Mouse (Mus musculus) intestine, embryonic 14.5 days (tissue): ENCODE data around the gene Ssh2. TPM values are rescaled to one million over a fixed set of nuclear protein-coding genes. Genes with fewer than 3 reads are reported as not detected.
"Not testable (repeated sequence)": the region's sequence is repeated elsewhere in the genome, so short reads cannot be mapped to it uniquely, and the experiment has no call there.

Source experiments
- ATAC-seq: fragments of 200-750 bp; cut with Nextera tagmentation; replicated peaks from 2 replicates; pipeline ENCODE4 v1.8.0; 2017; ENCODE audit warnings: low read depth, moderate number of reproducible peaks, moderate TSS enrichment, moderate library complexity; ENCODE audit not compliant: low FRiP score, low TSS enrichment
- DNase-seq: peaks from one replicate; pipeline ENCODE4 v3.0.0-alpha.2; 2018; ENCODE audit warnings: low spot score
- H3K27ac ChIP-seq: fragments of 300-500 bp; sonication (generic); 2 replicates; pipeline ENCODE4 v1.5.1; 2014; ENCODE audit warnings: low read depth, mild to moderate bottlenecking, control low read depth
- H3K27me3 ChIP-seq: fragments of 300-500 bp; sonication (generic); replicated peaks from 2 replicates; pipeline ENCODE4 v1.6.1; 2014; ENCODE audit warnings: low read length, control low read depth; ENCODE audit not compliant: control insufficient read depth, insufficient read depth
- H3K36me3 ChIP-seq: fragments of 300-500 bp; sonication (generic); 2 replicates; pipeline ENCODE4 v1.6.1; 2014; ENCODE audit warnings: low read length, control low read depth; ENCODE audit not compliant: control insufficient read depth, insufficient read depth
- H3K4me1 ChIP-seq: fragments of 300-500 bp; sonication (generic); replicated peaks from 2 replicates; pipeline ENCODE4 v1.6.1; 2014; ENCODE audit warnings: low read length, control low read depth, mixed read lengths; ENCODE audit not compliant: control insufficient read depth, insufficient read depth
- H3K4me2 ChIP-seq: fragments of 300-500 bp; sonication (generic); 2 replicates; pipeline ENCODE4 v1.6.1; 2014; ENCODE audit warnings: low read length
- H3K4me3 ChIP-seq: fragments of 300-500 bp; sonication (generic); 2 replicates; pipeline ENCODE4 v1.5.1; 2014; ENCODE audit warnings: low read depth, low read length, control low read depth, mixed read lengths
- H3K9ac ChIP-seq: fragments of 300-500 bp; sonication (generic); 2 replicates; pipeline ENCODE4 v1.6.1; 2014; ENCODE audit warnings: mild to moderate bottlenecking, low read length
- H3K9me3 ChIP-seq: fragments of 300-500 bp; sonication (generic); 2 replicates; pipeline ENCODE4 v1.6.1; 2016; ENCODE audit warnings: low read length, control low read depth; ENCODE audit not compliant: control insufficient read depth
- WGBS: fragments of 180-500 bp; shearing (Covaris S2); extraction: QIAGEN DNeasy Blood & Tissue Kit; methylation state at CpG from one replicate; pipeline ENCODE4 v1.1.7; 2014; 5-methylcytosine and 5-hydroxymethylcytosine counted together
- polyA plus RNA-seq: library from polyadenylated mRNA; unstranded; fragments of >200 nt; fragmentation: Nextera tagmentation; extraction: Ambion mirVana; gene quantifications from 2 replicates; pipeline ENCODE4 v1.2.1, GENCODE M21; 2014

The Ssh2 gene
- polyA plus RNA-seq, 1 experiment from 2014 or later = 9.4 TPM

GRCm38 (mm10) chr11:77293673-77294072, 77.6 kb downstream of the Ssh2 start:
- H3K36me3 ChIP-seq, H3K4me1 ChIP-seq, DNase-seq, H3K4me2 ChIP-seq, H3K4me3 ChIP-seq, H3K27me3 ChIP-seq, H3K9ac ChIP-seq, H3K27ac ChIP-seq, ATAC-seq, H3K9me3 ChIP-seq: not testable (repeated sequence)
- 91% methylated on average over 7 of the region's 11 CpGs for WGBS

DNA sequence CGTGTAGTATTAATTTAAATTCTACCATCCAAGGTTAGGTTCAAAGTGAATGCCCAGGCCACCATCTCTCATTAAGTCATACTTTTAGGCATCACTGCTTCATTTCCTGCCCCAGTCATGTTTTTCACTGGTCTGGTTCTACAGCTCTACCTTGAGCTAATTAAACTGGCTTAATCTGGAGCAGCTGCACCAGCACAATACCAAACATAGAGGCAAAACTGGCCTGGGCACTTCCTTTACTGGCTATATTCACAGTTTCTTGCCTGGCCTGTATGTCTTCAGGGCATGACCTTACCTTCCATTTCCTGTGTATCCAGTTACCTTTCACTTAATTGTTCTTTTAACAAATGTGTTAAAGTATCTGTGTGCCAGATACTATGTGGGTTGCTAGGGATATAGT, 81.2 kb downstream of the Ssh2 start:
- H3K27me3 ChIP-seq = no peaks in the 10 kb centered on the region
- 89% methylated on average over 1 of the region's 1 CpGs for WGBS
- H3K4me1 ChIP-seq = no peaks in the 10 kb centered on the region
- H3K4me3 ChIP-seq = no peak overlapping the region
- no peaks in the 10 kb centered on the region for H3K36me3 ChIP-seq
- H3K9ac ChIP-seq = no peak overlapping the region
- no peak overlapping the region for H3K4me2 ChIP-seq
- DNase-seq = no peak
- no peak for ATAC-seq
- H3K9me3 ChIP-seq = no peaks in the 10 kb centered on the region
- H3K27ac ChIP-seq = no peak overlapping the region

GRCm38 (mm10) chr11:77307205-77307604, 91.1 kb downstream of the Ssh2 start:
- Histone ChIP-seq H3K27me3 (no peaks in the 10 kb centered on the region), H3K27ac (no peak overlapping the region), H3K9me3 (no peaks in the 10 kb centered on the region), H3K4me1 (no peaks in the 10 kb centered on the region), H3K36me3 (no peaks in the 10 kb centered on the region), H3K9ac (no peak overlapping the region), H3K4me2 (no peak overlapping the region), H3K4me3 (no peak overlapping the region)
- WGBS = 90% methylated on average over 3 of the region's 3 CpGs
- DNase-seq (no peak), ATAC-seq (no peak)

DNA sequence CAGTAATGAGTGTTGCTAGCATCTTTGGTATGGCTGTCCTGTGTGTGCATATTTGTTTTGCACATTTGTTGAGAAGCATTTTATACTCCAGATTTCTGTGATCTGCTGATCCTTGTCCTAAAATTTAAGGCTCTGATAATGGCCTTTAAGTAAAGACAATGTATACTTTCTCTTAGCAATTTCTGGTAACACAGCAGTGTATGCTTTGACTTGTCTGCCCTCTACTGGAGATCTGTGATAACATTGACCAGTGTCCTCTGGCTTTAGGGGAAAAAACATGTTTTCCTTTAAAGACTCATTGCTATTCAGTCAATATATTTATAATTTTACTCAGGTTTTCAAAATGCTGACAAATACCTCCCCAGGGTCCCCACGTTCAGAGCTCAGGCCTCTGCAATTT, 92.4 kb downstream of the Ssh2 start:
- DNase-seq (no peak), ATAC-seq (no peak)
- H3K4me1 ChIP-seq = no peaks in the 10 kb centered on the region
- no peaks in the 10 kb centered on the region for H3K9me3 ChIP-seq
- H3K4me2 ChIP-seq = no peak overlapping the region
- WGBS = 0% methylated on average over 1 of the region's 1 CpGs
- H3K4me3 ChIP-seq = no peak overlapping the region
- no peak overlapping the region for H3K27ac ChIP-seq
- no peak overlapping the region for H3K9ac ChIP-seq
- no peaks in the 10 kb centered on the region for H3K27me3 ChIP-seq
- H3K36me3 ChIP-seq = no peaks in the 10 kb centered on the region

GRCm38 (mm10) chr11:77317721-77318477, 101.8 kb downstream of the Ssh2 start:
- no peak overlapping the region for H3K4me2 ChIP-seq
- WGBS = 49% methylated on average over 3 of the region's 3 CpGs
- ATAC-seq (peak; percentile 64; the same call in 1 of the 2 replicates), DNase-seq (peak; percentile 57)
- H3K27me3 ChIP-seq = no peaks in the 10 kb centered on the region
- H3K9ac ChIP-seq = no peak overlapping the region
- no peak overlapping the region for H3K4me3 ChIP-seq
- H3K9me3 ChIP-seq = no peaks in the 10 kb centered on the region
- no peaks in the 10 kb centered on the region for H3K4me1 ChIP-seq
- no peak overlapping the region for H3K27ac ChIP-seq
- no peaks in the 10 kb centered on the region for H3K36me3 ChIP-seq

DNA sequence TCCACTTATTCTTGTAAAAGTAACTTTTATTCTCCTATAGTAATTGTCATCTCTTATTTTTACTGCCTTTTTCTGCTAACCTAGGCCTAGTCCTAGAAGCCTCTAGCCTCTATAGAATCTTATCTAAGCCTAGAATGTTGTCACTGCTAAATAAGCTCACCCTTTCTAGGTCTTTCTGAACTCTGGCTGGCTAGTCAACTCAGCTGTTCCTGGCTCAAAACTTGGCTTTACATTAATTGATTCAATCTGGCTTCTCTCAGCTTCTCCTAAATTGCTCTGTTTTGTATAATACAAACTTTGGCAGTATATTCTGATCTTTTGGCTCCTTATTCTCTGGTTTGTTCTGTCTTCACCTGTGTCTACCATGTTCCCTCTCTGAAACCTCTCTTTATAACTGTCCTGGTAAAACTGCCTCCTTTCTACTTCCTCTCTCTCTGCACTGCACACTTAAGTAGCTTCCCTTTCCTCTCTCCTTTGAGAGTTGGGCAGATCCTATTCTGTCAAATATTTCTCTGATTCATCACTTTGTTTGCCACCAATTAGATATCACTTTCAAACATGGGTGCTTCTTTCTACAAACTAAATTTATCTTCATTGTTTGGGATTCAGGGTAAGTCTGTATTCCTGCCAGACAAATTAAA, 102.5 kb downstream of the Ssh2 start:
- ATAC-seq (no peak), DNase-seq (no peak)
- Histone ChIP-seq H3K36me3 (no peaks in the 10 kb centered on the region), H3K4me1 (no peaks in the 10 kb centered on the region), H3K9ac (no peak overlapping the region), H3K4me3 (no peak overlapping the region), H3K27me3 (no peaks in the 10 kb centered on the region), H3K4me2 (no peak overlapping the region), H3K27ac (no peak overlapping the region), H3K9me3 (no peaks in the 10 kb centered on the region)

GRCm38 (mm10) chr11:77321214-77321613, 105.1 kb downstream of the Ssh2 start:
- Histone ChIP-seq H3K4me1 (no peaks in the 10 kb centered on the region), H3K36me3 (no peaks in the 10 kb centered on the region), H3K9me3 (no peaks in the 10 kb centered on the region), H3K4me2 (no peak overlapping the region), H3K27ac (no peak overlapping the region), H3K4me3 (no peak overlapping the region), H3K9ac (no peak overlapping the region), H3K27me3 (no peaks in the 10 kb centered on the region)
- ATAC-seq (no peak), DNase-seq (no peak)
- 16% methylated on average over 1 of the region's 1 CpGs for WGBS

GRCm38 (mm10) chr11:77330529-77330928, 114.4 kb downstream of the Ssh2 start:
- H3K9me3 ChIP-seq = no peaks in the 10 kb centered on the region
- H3K4me1 ChIP-seq = no peaks in the 10 kb centered on the region
- ATAC-seq (no peak), DNase-seq (no peak)
- 0 out of 2 replicates have a peak, but pooled peaks cover 4% of the 10 kb centered on the region for H3K36me3 ChIP-seq
- 80% methylated on average over 2 of the region's 2 CpGs for WGBS
- H3K27ac ChIP-seq = no peak overlapping the region
- H3K27me3 ChIP-seq = no peaks in the 10 kb centered on the region
- no peak overlapping the region for H3K4me3 ChIP-seq
- H3K4me2 ChIP-seq = no peak overlapping the region
- H3K9ac ChIP-seq = no peak overlapping the region

DNA sequence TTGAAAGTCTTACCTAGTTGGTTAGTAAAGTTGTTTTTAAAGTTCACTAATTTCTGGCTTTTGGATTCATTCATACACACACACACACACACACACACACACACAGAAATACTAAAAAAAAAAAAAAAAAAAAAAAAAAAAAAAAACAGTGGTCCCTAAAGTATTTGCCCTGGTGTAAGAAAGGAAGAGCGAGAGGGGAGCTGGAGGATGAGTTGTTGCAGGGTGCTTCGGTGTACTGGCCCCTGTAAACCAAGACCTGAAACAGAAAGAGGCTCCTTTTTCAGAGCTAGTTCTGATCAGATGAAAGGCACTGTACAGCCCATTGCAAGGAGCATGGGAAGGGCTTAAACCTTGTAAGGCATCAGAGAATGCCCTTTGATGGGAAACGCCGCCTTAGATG, 131.2 kb downstream of the Ssh2 start:
- H3K4me1 ChIP-seq = 0 out of 2 replicates have a peak, but pooled peaks cover 5% of the 10 kb centered on the region
- no peaks in the 10 kb centered on the region for H3K9me3 ChIP-seq
- H3K4me2 ChIP-seq = no peak overlapping the region; the same call in 1 of the 2 replicates
- DNase-seq (no peak), ATAC-seq (no peak)
- H3K27me3 ChIP-seq = peaks cover 3% of the 10 kb centered on the region
- WGBS = 77% methylated on average over 4 of the region's 4 CpGs
- no peaks in the 10 kb centered on the region for H3K36me3 ChIP-seq
- H3K4me3 ChIP-seq = no peak overlapping the region
- H3K27ac ChIP-seq = no peak overlapping the region
- H3K9ac ChIP-seq = no peak overlapping the region
